Mouse (Mus musculus) layer of hippocampus, adult 9-10 months (tissue): ENCODE results near the gene Ppp1r12c.

Experiments used
- DNase-seq: peaks from one replicate; pipeline ENCODE4 v3.0.0; 2022; ENCODE audit warnings: low spot score

Ppp1r12c gene

GRCm38 (mm10) chr7:4431548-4431947 lies 69.9 kb downstream of the Ppp1r12c start:
- DNase-seq, result peak; percentile 51
